Mouse (Mus musculus) limb, embryonic 11.5 days (tissue): ENCODE results near the gene Pou2f2. TPM values are rescaled to one million over a fixed set of nuclear protein-coding genes. Genes with fewer than 3 reads are reported as not detected.

Experiments
- ATAC-seq: fragments of 200-750 bp; cut with Nextera tagmentation; 2 replicates; pipeline ENCODE4 v1.8.0; 2017; ENCODE audit warnings: low read depth; ENCODE audit not compliant: insufficient number of reproducible peaks, low FRiP score, low TSS enrichment
- DNase-seq: peaks from one replicate; pipeline ENCODE4 v3.0.0-alpha.2; 2015; ENCODE audit warnings: low spot score
- H3K27ac ChIP-seq: fragments of 300-500 bp; sonication (generic); replicated peaks from 2 replicates; pipeline ENCODE4 v1.5.1; 2014; ENCODE audit warnings: low read depth, mild to moderate bottlenecking, low read length
- H3K27me3 ChIP-seq: fragments of 300-500 bp; sonication (generic); 2 replicates; pipeline ENCODE4 v1.6.1; 2014; ENCODE audit warnings: mild to moderate bottlenecking, low read length, mixed read lengths; ENCODE audit not compliant: control insufficient read depth, insufficient read depth
- H3K36me3 ChIP-seq: fragments of 300-500 bp; sonication (generic); 2 replicates; pipeline ENCODE4 v1.6.1; 2014; ENCODE audit warnings: mild to moderate bottlenecking, low read length, moderate library complexity, mixed read lengths; ENCODE audit not compliant: control insufficient read depth, insufficient read depth
- H3K4me1 ChIP-seq: fragments of 300-500 bp; sonication (generic); 2 replicates; pipeline ENCODE4 v1.6.1; 2014; ENCODE audit warnings: low read length, mixed read lengths; ENCODE audit not compliant: control insufficient read depth, insufficient read depth
- H3K4me2 ChIP-seq: fragments of 300-500 bp; sonication (generic); 2 replicates; pipeline ENCODE4 v1.6.1; 2014; ENCODE audit warnings: low read depth, mild to moderate bottlenecking, moderate library complexity; ENCODE audit not compliant: severe bottlenecking
- H3K4me3 ChIP-seq: fragments of 300-500 bp; sonication (generic); 2 replicates; pipeline ENCODE4 v1.5.1; 2014; ENCODE audit warnings: low read depth, low read length
- H3K9ac ChIP-seq: fragments of 300-500 bp; sonication (generic); 2 replicates; pipeline ENCODE4 v1.6.1; 2014; ENCODE audit warnings: mild to moderate bottlenecking, low read length
- H3K9me3 ChIP-seq: fragments of 300-500 bp; sonication (generic); 2 replicates; pipeline ENCODE4 v1.6.1; 2016; ENCODE audit warnings: low read length; ENCODE audit not compliant: control insufficient read depth
- WGBS: fragments of 180-500 bp; shearing (Covaris S2); extraction: QIAGEN DNeasy Blood & Tissue Kit; methylation state at CpG from one replicate; pipeline ENCODE4 v1.1.7; 2014; 5-methylcytosine and 5-hydroxymethylcytosine counted together
- polyA plus RNA-seq: library from polyadenylated mRNA; unstranded; fragments of >200 nt; fragmentation: Nextera tagmentation; extraction: Ambion mirVana; gene quantifications from 2 replicates; pipeline ENCODE4 v1.2.1, GENCODE M21; 2014

Gene Pou2f2
- polyA plus RNA-seq, 1 experiment from 2014 or later: 3.9 TPM

GRCm38 (mm10) chr7:25087972-25088371, 91.6 kb downstream of the Pou2f2 start:
- H3K36me3 ChIP-seq: peaks cover 11% of the 10 kb centered on the region; the same call in 1 of the 2 replicates
- H3K4me3 ChIP-seq: no peak overlapping the region
- no peaks in the 10 kb centered on the region for H3K9me3 ChIP-seq
- peaks cover 3% of the 10 kb centered on the region; the same call in 1 of the 2 replicates for H3K4me1 ChIP-seq
- DNase-seq (no peak), ATAC-seq (no peak)
- no peaks in the 10 kb centered on the region for H3K27me3 ChIP-seq
- no peak overlapping the region for H3K9ac ChIP-seq
- H3K4me2 ChIP-seq: no peak overlapping the region
- whole genome bisulfite sequencing: 71% methylated on average over 5 of the region's 5 CpGs
- H3K27ac ChIP-seq: no peak overlapping the region

- H3K27ac ChIP-seq: no peak overlapping the region
- no peaks in the 10 kb centered on the region for H3K27me3 ChIP-seq
- no peak overlapping the region for H3K4me2 ChIP-seq
- H3K4me1 ChIP-seq: peaks cover 3% of the 10 kb centered on the region; the same call in 1 of the 2 replicates
- H3K9ac ChIP-seq: no peak overlapping the region
- ATAC-seq (peak; percentile 44; the same call in 1 of the 2 replicates), DNase-seq (no peak)
- H3K9me3 ChIP-seq: no peaks in the 10 kb centered on the region
- peaks cover 14% of the 10 kb centered on the region; the same call in 1 of the 2 replicates for H3K36me3 ChIP-seq
- WGBS: 72% methylated on average over 10 of the region's 10 CpGs
- no peak overlapping the region for H3K4me3 ChIP-seq
Observed at GRCm38 (mm10) chr7:25087256-25087912, 92.1 kb downstream of the Pou2f2 start.

- Histone ChIP-seq H3K36me3 (peaks cover 20% of the 10 kb centered on the region), H3K4me2 (no peak overlapping the region), H3K4me3 (no peak overlapping the region), H3K9me3 (no peaks in the 10 kb centered on the region), H3K4me1 (peaks cover 3% of the 10 kb centered on the region; the same call in 1 of the 2 replicates), H3K9ac (no peak overlapping the region), H3K27ac (no peak overlapping the region), H3K27me3 (no peaks in the 10 kb centered on the region)
- ATAC-seq (no peak), DNase-seq (no peak)
- 45% methylated on average over 3 of the region's 3 CpGs for WGBS
Observed at GRCm38 (mm10) chr7:25086656-25087055, 92.9 kb downstream of the Pou2f2 start.

GRCm38 (mm10) chr7:25084621-25085020, 94.9 kb downstream of the Pou2f2 start:
- H3K4me3 ChIP-seq: no peak overlapping the region
- H3K36me3 ChIP-seq: peaks cover 38% of the 10 kb centered on the region
- H3K9ac ChIP-seq: no peak overlapping the region
- no peaks in the 10 kb centered on the region for H3K4me1 ChIP-seq
- ATAC-seq (no peak), DNase-seq (no peak)
- 94% methylated on average over 5 of the region's 5 CpGs for WGBS
- no peaks in the 10 kb centered on the region for H3K27me3 ChIP-seq
- no peak overlapping the region for H3K4me2 ChIP-seq
- H3K27ac ChIP-seq: no peak overlapping the region
- H3K9me3 ChIP-seq: no peaks in the 10 kb centered on the region

DNA sequence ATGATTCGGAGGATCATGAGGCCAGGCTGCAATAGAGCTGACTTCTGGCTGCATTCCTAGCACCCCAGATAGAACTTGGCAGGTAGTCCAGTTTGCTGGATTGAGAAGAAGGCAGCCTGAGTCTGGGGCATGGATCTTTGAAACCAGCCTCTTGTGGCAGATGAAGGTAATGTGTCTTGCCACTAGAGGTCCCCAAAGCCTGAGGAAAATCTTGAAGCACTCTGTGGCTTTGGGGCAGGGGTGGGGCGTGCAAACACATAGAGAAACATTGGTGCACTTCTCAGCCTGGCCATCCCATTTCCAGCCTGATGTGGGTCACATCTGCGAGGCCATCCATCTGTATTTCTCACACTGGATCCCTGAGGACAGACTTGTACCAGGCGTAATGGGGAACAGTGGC, 97.0 kb downstream of the Pou2f2 start:
- H3K27ac ChIP-seq: no peak overlapping the region
- H3K9me3 ChIP-seq: no peaks in the 10 kb centered on the region
- no peak overlapping the region for H3K4me3 ChIP-seq
- H3K9ac ChIP-seq: no peak overlapping the region
- H3K27me3 ChIP-seq: no peaks in the 10 kb centered on the region
- no peak for ATAC-seq
- DNase-seq: peak; percentile 42
- 93% methylated on average over 4 of the region's 4 CpGs for WGBS
- H3K4me1 ChIP-seq: peaks cover 7% of the 10 kb centered on the region
- peaks cover 42% of the 10 kb centered on the region for H3K36me3 ChIP-seq
- no peak overlapping the region for H3K4me2 ChIP-seq

- ATAC-seq (no peak), DNase-seq (no peak)
- H3K36me3 ChIP-seq: peaks cover 39% of the 10 kb centered on the region
- H3K9ac ChIP-seq: no peak overlapping the region
- H3K4me3 ChIP-seq: no peak overlapping the region
- H3K9me3 ChIP-seq: no peaks in the 10 kb centered on the region; the same call in 1 of the 2 replicates
- H3K27me3 ChIP-seq: no peaks in the 10 kb centered on the region
- WGBS: 93% methylated on average over 13 of the region's 13 CpGs
- no peak overlapping the region for H3K4me2 ChIP-seq
- H3K4me1 ChIP-seq: peaks cover 7% of the 10 kb centered on the region
- no peak overlapping the region for H3K27ac ChIP-seq
Observed at GRCm38 (mm10) chr7:25080431-25080830, 99.1 kb downstream of the Pou2f2 start.

GRCm38 (mm10) chr7:25079496-25080026, 100.0 kb downstream of the Pou2f2 start:
- DNase-seq: no peak
- peaks cover 39% of the 10 kb centered on the region for H3K36me3 ChIP-seq
- peaks cover 7% of the 10 kb centered on the region for H3K4me1 ChIP-seq
- no peaks in the 10 kb centered on the region; the same call in 1 of the 2 replicates for H3K9me3 ChIP-seq
- H3K27ac ChIP-seq: no peak overlapping the region
- H3K9ac ChIP-seq: no peak overlapping the region
- no peak overlapping the region for H3K4me3 ChIP-seq
- no peaks in the 10 kb centered on the region for H3K27me3 ChIP-seq
- ATAC-seq: no peak
- WGBS: 85% methylated on average over 12 of the region's 12 CpGs
- no peak overlapping the region for H3K4me2 ChIP-seq

DNA sequence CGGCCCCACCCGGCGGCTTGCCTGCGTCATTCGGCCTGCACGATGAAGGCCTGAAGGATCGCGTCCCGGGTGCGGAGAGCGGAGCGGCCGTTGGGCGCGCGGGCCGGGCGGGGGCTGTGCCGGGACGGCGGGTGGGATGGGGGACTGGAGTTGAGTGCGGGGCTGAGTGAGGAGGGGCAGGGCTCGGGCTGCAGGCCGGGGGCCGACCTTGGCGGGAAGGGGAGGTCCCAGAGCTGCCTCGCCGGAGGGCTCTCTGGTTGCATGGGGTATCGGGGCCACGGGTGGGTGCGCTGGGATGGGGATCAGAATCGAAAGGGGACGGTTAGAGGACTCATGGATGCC, 102.1 kb downstream of the Pou2f2 start:
- Histone ChIP-seq H3K4me2 (peak overlapping the region; percentile 74), H3K9me3 (no peaks in the 10 kb centered on the region; the same call in 1 of the 2 replicates), H3K27me3 (no peaks in the 10 kb centered on the region), H3K27ac (peak overlapping the region; percentile 88), H3K36me3 (peaks cover 28% of the 10 kb centered on the region), H3K9ac (peak overlapping the region; percentile 90), H3K4me1 (peaks cover 7% of the 10 kb centered on the region), H3K4me3 (peak overlapping the region; percentile 86)
- DNase-seq: no peak
- WGBS: 0% methylated on average over 33 of the region's 33 CpGs
- ATAC-seq: peak; percentile 51
